Mouse (Mus musculus): Measurements from ENCODE around the gene Map3k20.

The Map3k20 gene

DNA sequence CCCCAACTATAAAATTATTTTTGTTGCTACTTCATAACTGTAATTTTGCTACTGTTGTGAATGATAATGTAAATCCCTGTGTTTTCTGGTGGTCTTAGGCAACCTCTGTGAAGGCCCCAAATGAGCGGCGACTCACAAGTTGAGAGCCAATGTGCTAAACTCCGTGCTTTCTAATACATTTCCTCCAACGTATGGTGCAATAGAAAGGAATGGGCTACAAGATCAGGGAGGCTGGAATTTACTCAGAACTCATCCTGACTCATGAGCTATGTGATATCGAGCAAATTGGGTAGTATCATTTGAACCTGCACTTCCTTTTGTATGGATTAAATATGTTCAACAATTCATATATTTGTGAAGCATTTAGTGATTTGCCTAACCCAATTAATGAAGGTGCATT is 4.9 kb upstream of the Map3k20 start:
- DNase-seq (ENCODE audit: low read depth, low spot score) = no peak

DNA sequence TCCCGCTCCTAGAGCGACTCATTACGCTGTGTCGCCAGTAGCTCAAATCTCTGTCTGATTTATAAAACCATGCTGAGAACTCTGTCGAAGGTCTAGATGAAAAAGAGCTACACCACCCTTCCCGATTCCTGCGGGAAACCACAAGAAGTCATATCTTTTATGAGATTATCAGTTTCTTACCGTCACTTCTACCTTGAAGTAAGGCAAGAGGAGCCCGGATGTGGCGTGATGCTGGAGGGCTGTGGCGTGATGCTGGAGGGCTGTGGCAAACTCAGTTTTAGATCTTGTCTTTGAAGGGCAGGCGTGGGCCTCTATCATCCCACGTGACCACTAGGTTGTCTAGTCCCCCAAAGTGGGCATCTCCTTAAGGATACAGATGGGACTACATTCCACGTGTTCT is 3.5 kb upstream of the Map3k20 start:
- DNase-seq (ENCODE audit: low read depth, low spot score) = no peak

DNA sequence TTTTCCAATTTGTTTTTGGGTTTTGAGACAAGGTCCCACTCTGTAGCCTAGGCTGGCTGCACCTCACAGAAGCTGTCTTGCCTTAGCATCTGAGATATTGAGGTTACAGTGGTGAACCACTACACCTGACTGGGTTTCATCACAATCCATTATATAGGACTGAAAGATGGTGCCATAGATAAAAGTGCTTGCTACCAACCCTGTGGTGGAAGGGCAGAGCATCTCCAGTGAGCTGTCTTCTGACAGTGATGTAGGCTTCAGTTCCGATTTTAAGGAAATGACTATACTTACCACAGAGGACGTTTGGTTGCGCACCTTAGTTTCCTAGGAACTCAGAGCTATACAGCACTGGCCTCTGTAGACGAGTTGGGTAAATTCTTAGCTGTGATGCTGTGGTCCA is 2.7 kb upstream of the Map3k20 start:
- no peak for DNase-seq (ENCODE audit: low read depth, low spot score)

DNA sequence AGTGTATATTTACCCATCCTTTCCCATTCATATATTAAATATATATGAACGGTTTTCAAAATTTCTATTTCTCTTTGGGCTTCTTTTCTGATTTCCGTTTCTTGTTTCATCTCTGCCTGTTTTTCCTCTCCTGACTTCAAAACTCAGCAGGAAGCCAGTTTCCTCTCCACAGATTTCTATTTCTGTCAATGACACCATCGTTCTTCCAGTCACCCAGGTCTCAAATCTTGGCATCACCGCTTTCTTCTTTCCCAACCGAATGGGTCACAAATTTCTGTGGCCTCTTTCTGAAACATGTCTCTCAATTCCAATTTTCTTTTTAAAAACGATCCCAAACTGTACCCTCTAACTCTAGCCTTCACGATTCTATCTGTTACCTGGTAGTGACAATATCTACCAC is 748 bp upstream of the Map3k20 start:
- no peak for DNase-seq (ENCODE audit: low read depth, low spot score)

DNA sequence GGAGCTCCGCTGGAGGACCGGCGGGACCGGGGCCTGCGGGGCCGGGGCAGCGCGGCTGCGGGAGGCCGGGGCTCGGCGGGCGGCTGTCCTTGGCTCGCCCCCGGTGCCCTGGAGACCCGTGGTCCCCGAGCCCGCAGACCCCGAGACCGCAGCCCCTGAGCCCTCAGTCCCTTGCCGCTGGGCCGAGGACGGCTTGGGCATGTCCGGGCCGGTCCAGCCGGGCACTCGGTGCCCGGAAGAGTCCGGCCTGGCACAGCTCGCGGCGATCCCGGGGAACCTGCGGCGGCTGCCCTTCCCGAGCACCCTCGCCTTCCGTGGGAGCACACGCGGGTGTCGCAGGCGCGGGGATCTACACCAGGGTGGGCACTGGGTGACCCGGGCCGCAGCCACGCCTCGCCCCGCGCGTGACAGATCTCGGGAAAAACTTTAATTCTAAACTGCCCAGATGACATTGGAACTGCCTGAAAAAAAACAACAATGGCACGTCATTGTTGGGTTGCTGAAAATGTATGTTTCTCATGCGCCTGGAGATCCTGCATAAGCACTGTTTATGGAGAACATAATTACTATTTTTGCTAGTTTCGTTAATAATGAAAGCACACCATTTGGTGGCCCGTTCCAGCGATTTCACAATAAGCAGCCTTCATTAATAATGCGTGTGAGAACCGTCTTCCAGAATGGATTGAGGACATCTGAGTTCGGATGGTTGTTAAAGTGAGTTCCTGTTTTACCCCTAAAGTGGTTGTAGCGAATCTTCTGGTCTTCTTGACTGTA is 638 bp downstream of the Map3k20 start:
- no peak for DNase-seq (ENCODE audit: low read depth, low spot score)

DNA sequence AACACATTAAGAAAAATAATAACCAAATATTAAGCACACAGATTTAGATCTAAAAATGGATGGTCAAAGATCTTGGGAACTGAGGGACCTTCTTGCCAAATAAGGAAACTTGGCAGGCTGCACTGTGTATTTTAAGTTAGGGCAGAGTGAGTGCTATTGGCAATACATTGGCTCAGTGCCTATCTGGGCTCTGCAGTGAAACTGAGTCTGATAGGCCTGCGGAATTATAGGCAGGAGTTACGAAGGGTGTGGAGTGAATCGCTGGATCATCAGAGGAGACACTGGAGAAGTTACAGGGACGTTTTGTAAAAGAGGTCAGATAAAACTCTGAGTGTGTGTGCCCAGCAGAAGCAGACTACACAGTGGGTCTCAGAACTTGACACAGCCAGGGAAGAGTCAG is 1.7 kb downstream of the Map3k20 start:
- DNase-seq (ENCODE audit: low read depth, low spot score) = no peak

DNA sequence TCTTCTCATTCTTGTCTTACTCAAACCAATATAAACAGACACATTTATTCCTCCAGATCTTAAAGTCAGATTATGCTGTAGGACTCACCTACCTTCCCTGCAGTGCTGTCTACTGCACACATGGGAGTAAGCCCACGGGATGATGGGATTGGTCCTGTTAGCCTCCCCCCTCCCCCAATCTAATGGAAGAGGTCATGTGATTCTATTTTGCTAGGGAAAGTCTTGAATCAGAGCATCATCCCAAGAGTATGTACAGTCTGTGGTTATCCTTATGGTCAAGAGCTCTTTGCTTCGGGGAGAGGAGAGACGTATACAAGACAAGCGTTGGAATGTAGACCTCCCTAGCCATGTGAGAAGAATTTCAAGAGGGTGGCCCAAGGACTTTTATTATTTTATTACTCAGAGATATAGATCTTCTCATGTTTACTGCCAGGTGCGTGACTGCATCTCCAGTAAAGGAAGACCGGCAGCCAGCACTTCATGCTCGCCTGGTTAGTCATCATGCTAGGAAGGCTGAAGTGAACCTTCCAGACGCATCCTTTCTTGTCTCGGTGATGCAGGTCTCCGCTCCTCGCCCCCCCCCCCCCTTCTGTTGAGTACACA is 3.6 kb downstream of the Map3k20 start:
- DNase-seq (ENCODE audit: low read depth, low spot score) = no peak

DNA sequence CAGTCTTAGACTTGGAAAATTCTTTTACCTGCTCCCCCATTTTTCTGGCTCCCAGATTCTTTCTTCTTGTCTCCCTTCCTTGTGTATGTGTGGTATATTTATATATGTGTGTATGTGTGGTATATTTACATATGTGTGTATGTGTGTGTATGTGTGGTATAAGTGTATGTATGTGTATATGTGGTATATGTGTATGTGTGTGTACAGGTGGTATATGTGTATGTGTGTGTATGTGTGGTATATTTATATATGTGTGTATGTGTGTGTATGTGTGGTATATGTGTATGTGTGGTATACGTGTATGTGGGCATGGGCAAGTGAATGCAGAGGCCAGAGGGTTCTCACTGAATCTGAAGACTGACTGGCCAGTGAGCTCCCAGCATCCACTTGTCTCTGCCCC is 5.7 kb downstream of the Map3k20 start:
- DNase-seq (ENCODE audit: low read depth, low spot score) = no peak

DNA sequence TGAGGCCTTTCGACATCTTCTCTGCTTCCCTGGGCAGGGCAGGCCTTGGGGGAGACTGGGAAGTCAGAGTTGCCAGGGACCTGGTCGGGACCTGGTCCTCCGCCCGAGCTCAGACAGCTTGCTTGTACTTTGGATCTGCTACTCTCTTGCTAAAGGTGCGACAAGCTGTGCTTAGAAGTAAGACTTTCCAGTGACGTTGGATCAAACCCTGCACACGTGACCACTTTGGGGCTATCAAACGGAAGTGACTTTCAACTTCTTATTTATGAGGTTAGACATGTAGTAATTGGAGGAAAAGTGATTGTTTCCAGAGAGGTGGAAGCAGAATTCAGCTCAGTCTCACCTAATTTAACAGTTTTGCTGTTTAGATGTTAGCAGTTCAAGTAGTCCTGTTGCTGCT is 7.1 kb downstream of the Map3k20 start:
- DNase-seq (ENCODE audit: low read depth, low spot score) = no peak

DNA sequence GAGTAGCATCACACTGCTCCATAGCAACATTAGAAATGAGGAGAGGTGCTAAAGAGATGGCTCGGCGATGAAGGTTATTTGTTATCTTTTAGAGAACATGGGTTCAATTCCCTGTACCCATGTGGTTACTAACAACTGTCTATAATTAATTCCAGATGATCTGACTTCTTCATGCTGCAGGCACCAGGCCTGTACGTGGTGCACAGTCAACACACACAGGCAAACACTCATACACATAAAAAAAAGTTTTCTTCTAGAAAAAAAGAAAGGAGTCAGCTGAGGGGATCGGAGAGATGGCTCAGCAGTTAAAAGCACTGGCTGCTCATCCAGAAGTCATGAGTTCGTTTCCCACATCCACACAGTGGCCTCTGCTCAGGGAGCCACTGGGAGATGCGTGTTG is 9.6 kb downstream of the Map3k20 start:
- DNase-seq (ENCODE audit: low read depth, low spot score) = no peak

DNA sequence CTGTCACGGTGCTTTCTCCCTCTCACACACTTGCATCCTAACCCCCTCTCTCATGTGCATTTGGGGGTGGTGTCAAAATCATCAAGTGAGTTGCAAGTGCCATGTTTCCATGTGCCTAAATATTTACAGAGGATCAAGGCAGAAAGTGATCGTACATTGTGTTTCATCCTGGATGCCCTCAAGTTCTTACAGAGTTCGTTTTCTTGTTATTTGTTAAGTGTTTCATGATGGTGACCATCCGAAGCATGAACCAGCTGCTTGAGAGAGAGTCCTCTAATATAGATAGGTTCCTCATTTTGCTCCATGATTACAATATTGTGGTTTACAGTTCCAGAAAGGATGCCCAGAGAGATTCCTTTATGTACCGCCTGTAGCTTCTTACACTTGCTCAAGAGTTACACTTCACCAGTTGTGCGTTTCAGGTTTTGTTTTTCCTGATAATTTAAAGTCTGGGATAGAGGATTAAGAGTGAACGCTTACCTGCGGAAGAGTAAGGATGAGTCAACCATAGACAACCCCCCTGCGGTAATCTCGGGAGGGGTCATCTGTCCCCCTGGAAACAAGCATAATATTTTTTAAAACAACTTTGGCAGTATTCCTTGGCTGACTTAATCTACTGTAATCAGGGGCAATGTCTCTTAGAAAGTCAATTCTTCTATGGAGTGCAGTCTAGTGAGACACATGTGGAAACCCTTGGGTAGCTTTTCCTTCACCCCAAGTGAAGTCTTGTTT is 11.7 kb downstream of the Map3k20 start:
- DNase-seq (ENCODE audit: low read depth, low spot score) = no peak

DNA sequence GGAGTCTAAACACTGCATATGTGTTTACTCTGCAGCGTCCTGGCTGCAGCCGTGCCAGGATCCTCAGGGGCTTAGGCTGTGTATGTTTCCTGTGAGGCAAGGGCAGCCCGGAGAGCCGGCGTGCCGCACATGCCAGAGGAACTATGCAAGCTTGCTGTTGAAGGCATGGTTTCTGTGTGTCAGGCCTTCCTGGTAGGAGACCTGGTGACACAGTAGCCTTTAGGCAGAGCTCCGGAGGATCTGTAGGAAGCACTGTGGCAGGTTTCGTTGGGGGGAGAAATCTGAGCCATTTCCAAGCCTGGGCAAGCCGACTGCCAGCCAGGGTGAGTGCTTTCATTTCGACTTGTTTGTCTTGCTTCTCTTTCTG is 12.3 kb downstream of the Map3k20 start:
- no peak for DNase-seq (ENCODE audit: low read depth, low spot score)

DNA sequence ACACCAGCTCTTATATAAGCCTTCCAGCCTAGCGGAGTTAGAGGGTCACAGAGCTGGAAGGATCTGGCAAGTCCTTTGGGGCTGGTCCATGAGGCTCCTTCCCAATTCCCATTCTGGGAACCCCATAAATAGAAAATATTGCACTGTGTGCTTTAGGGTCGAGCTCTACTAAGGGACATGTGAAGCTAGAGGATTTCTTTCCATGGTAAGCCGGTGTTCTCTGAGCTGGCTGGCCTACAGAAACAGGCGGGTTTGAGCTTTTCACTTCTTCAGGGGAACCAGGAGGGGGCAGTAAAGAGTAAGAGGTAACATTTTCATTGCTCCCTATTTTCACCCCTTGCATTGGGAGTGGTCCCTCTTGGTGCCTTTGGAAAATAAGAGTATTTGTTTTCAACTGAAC is 13.0 kb downstream of the Map3k20 start:
- DNase-seq (ENCODE audit: low read depth, low spot score) = no peak

DNA sequence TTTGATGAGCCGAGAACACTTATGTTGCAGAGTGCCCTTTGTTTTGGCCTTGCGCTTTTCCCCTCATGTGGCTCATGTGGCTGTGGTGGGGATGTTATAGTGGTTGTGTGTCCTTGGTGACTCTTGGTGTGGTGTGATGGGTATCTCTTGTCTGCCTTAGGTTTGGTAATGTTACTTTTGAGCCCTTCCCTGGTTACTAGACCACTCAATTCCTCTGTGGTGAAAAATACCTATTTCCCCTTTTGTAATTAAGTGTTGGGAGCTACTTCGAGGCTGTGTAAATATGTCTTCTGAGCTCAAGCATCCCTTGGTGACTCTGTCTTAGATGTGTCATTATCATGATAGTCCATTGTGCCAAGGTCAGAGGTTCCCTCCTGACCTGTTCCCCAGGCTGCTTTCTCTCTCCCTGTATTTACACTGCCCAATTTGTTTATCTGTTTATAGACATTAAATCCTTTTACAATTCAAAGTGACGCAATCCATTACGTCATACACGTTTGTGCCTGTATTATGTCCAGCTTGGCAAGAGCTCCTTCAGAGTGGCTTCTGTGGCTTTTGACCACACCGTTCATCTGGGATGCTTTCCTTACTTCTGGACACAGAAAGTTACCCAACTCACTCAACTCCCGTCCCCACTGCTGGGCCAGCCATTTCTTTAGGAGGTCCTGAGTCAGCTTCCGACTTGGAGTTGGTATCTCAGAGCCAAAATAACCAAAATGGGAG is 15.9 kb downstream of the Map3k20 start:
- no peak for DNase-seq (ENCODE audit: low read depth, low spot score)

DNA sequence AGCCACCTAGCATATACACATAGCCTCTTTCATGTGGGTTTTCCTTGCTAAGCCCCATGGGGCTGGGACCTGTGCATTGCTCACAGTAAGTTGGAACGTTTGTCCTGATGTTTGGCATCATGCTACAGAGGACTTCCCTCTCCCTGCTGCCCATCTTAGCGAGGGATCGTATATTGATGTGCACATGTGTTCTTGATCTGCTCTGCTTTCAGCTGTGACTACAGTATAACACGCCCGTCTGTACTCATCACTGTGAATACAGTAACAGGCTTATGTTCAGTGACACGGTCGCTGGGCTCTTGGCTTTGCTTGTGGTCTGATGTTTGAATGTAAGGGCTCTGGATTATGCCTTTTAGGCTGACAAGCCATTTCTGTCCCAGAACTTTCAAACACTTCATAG is 20.3 kb downstream of the Map3k20 start:
- DNase-seq (ENCODE audit: low read depth, low spot score) = no peak

DNA sequence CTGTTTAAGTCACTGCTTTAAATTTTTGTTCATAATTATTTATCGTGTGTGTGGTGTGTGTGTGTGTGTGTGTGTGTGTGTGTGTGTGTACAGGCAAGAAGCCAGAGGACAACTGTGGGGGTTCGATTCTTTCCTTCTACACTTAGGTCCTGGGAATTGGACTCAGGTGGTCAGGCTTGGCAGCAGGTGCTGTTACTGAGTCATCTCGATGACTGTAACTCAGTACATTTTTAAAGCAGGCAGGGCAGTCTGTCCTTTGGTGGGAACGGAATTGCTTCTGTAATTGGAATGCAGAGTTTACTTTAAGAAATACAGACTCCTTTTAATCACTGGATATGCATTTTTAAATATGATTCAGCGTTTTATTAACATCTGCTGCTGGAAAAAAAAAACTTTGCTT is 22.9 kb downstream of the Map3k20 start:
- DNase-seq (ENCODE audit: low read depth, low spot score) = no peak

DNA sequence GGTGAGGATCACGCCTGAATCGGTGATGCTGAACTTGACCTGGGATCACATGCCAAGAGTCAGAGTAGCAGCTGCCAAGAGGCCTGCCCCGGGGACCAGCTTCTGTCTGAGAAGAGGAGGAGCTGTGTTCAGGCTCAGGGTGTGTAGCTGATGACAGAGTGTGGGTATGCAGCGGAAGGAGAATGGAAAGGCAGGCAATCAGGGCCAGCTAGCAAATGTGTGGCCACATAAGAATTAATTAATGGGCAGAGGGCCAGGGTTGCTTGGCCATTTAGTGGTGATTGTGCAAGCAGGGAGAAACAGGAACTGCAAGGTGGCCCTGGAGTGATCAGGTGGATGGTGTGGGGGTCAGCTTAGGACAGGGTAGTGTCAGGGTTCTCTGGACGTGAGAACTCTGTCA is 23.5 kb downstream of the Map3k20 start:
- DNase-seq (ENCODE audit: low read depth, low spot score) = no peak

DNA sequence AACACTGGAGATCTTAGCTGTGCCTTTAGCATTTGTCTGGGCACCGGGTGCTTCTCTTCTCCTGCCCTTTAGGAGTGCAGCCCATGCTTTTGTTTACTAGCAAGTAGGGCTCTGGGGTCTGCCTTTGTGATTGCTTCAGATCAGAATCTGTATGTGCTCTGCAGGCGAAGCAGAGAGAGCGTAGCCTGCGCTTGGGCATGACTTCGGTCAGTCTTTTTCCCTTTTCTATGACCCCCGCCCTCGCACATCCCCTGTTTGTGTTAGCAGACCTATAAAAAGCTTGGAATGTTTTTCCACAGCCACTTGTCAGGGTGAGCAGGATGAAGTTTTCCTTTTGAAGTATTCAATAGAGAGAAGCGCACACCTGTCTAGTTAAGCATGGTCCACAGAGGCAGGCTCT is 26.0 kb downstream of the Map3k20 start:
- no peak for DNase-seq (ENCODE audit: low read depth, low spot score)

DNA sequence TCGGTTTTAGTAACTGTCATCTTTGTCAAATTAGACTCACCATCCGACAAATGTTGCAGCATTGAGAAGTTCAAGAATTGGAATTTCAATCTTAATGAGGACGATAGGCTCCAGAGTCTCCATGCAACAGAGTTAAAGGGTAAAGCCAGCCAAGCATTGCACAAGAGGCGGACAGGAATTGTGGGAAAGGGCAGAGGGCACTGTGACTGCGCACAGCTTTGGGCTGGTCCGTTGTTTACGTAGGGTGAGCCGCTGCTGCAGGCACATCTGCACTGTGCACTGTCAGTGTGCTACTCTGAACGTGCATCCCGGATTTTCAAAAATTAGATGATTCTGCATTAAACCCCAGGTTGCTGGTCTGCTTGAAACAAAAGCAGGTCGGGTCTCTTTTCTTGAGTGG is 27.9 kb downstream of the Map3k20 start:
- DNase-seq (ENCODE audit: low read depth, low spot score) = no peak

DNA sequence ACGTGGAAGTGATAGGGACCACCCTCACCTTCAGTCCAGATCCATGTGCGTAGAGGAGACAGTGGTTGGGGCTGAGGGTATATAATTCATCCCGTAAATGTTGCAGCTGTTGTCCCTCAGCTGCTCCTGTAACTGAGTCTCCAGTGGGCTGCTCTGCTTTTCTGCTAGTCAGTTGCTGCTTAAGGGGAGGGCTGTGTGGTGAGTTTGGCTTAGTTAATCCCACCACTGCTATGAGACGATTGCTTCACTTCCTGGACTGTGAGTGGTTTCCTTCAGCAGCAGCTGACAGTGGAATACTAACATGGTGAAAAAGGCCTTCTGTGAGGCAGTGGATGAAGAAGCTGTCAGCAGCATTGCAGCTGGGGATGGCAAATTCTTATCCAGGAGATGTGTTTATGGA is 33.0 kb downstream of the Map3k20 start:
- DNase-seq (ENCODE audit: low read depth, low spot score) = no peak

DNA sequence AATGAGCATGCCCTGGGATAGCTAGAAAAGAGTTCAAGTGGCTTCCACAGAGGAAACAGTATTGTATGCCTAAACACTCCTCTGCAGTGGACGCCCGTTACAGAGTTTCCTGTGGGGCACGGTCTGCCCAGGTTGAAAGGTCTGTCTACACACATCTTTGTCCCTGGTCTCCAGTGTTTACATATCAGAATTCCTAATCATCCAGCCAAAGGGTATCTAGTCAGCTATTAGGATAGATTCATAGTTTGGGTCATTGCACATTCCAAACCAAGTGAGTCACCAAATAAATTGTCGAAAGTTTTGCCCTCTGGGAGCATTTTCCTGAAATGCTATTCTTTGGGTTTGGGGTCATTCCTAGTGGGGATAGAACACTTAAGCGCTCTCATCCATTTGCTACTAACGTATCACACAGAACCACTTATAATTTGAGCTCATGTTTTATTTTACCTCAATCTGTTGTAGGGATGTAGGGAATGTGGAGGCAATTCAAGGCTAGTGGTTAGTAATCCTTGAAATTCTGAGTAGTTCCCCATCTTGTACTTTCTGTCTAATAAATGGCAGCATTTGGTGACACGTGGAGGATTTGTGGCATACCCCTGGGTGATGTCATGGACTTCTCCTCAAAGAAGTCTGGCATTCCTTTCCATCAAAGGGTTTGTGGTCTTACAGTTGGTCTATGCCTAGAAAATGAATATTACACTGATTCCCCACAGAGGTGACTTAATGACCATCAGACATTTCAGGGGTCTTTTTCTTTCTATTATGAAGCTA is 33.8 kb downstream of the Map3k20 start:
- DNase-seq (ENCODE audit: low read depth, low spot score) = no peak

DNA sequence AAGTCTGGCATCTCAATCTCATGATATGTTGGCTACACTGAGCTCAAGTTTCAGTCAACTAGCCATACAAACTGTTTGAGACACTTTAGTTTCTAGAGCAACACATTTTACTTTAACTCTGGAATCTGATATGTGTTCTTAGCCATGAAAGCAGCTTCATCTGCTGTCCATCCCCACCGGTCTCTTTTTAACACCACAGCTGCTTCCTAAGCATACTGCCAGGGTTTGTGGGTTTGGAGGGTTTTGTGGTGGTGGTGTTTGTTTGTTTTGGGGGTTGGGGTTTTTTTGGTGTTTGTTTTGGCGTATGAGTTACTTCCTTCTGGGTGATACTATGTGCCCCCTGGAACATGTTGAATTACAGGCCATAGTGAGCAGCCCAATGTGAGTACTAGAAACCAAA is 35.2 kb downstream of the Map3k20 start:
- DNase-seq (ENCODE audit: low read depth, low spot score) = no peak

All from WW6 (cell line).